Mouse (Mus musculus) forebrain, embryonic 10.5 days (tissue): Measurements from ENCODE around the gene Dbn1. TPM values are rescaled to one million over a fixed set of nuclear protein-coding genes. Genes with fewer than 3 reads are reported as not detected.

ENCODE experiments used
- DNase-seq: peaks from one replicate; pipeline ENCODE4 v3.0.0-alpha.2; 2017; ENCODE audit warnings: low spot score; ENCODE audit errors: extremely low spot score
- H3K27ac ChIP-seq: fragments of 300-500 bp; sonication (generic); 2 replicates; pipeline ENCODE4 v1.5.1; 2016; ENCODE audit warnings: mild to moderate bottlenecking
- H3K27me3 ChIP-seq: fragments of 300-500 bp; sonication (generic); 2 replicates; pipeline ENCODE4 v1.6.1; 2016; ENCODE audit warnings: mild to moderate bottlenecking; ENCODE audit not compliant: poor library complexity, severe bottlenecking
- H3K36me3 ChIP-seq: fragments of 300-500 bp; sonication (generic); replicated peaks from 2 replicates; pipeline ENCODE4 v1.6.1; 2016; ENCODE audit warnings: mild to moderate bottlenecking, moderate library complexity
- H3K4me1 ChIP-seq: fragments of 300-500 bp; sonication (generic); 2 replicates; pipeline ENCODE4 v1.6.1; 2016
- H3K4me3 ChIP-seq: fragments of 300-500 bp; sonication (generic); 2 replicates; pipeline ENCODE4 v1.5.1; 2016; ENCODE audit warnings: mild to moderate bottlenecking, moderate library complexity
- H3K9me3 ChIP-seq: fragments of 300-500 bp; sonication (generic); 2 replicates; pipeline ENCODE4 v1.6.1; 2016; ENCODE audit warnings: mild to moderate bottlenecking, moderate library complexity
- WGBS: fragments of 180-500 bp; shearing (Covaris S2); methylation state at CpG from one replicate; pipeline ENCODE4 v1.1.7; 2016; 5-methylcytosine and 5-hydroxymethylcytosine counted together
- polyA plus RNA-seq: library from polyadenylated mRNA; unstranded; fragments of >200 nt; fragmentation: Nextera tagmentation; extraction: Ambion mirVana; gene quantifications from 2 replicates; pipeline ENCODE4 v1.2.1, GENCODE M21; 2016

Dbn1 gene
- polyA plus RNA-seq, 1 experiment from 2014 or later, result 346 TPM

- H3K9me3 ChIP-seq, result no peaks in the 10 kb centered on the region
- no peaks in the 10 kb centered on the region for H3K27me3 ChIP-seq
- peaks cover 98% of the 10 kb centered on the region for H3K36me3 ChIP-seq
- peaks cover 15% of the 10 kb centered on the region for H3K4me1 ChIP-seq
- H3K4me3 ChIP-seq, result no peak overlapping the region
- no peak for DNase-seq
- H3K27ac ChIP-seq, result no peak overlapping the region
- 91% methylated on average over 9 of the region's 9 CpGs for WGBS
These were observed 17.9 kb upstream of the Dbn1 start for GRCm38 (mm10) chr13:55505810-55506209.

GRCm38 (mm10) chr13:55504390-55504789 lies 16.5 kb upstream of the Dbn1 start:
- no peaks in the 10 kb centered on the region for H3K9me3 ChIP-seq
- H3K27me3 ChIP-seq, result no peaks in the 10 kb centered on the region
- H3K36me3 ChIP-seq, result peaks cover 97% of the 10 kb centered on the region
- H3K4me1 ChIP-seq, result 0 out of 2 replicates have a peak, but pooled peaks cover under 1% of the 10 kb centered on the region
- no peak overlapping the region for H3K4me3 ChIP-seq
- no peak for DNase-seq
- WGBS, result 87% methylated on average over 5 of the region's 5 CpGs
- no peak overlapping the region for H3K27ac ChIP-seq

- H3K4me1 ChIP-seq, result peaks cover 6% of the 10 kb centered on the region
- WGBS, result 92% methylated on average over 8 of the region's 8 CpGs
- H3K36me3 ChIP-seq, result peaks cover 95% of the 10 kb centered on the region
- no peaks in the 10 kb centered on the region for H3K27me3 ChIP-seq
- no peak for DNase-seq
- no peak overlapping the region for H3K27ac ChIP-seq
- H3K9me3 ChIP-seq, result no peaks in the 10 kb centered on the region
- no peak overlapping the region for H3K4me3 ChIP-seq
These were observed 14.5 kb upstream of the Dbn1 start for GRCm38 (mm10) chr13:55502405-55502804.

- WGBS, result 87% methylated on average over 10 of the region's 10 CpGs
- Histone ChIP-seq H3K9me3 (no peaks in the 10 kb centered on the region), H3K27me3 (no peaks in the 10 kb centered on the region), H3K4me3 (no peak overlapping the region), H3K36me3 (peaks cover 79% of the 10 kb centered on the region), H3K4me1 (peaks cover 19% of the 10 kb centered on the region), H3K27ac (no peak overlapping the region)
- no peak for DNase-seq
These were observed 12.7 kb upstream of the Dbn1 start for GRCm38 (mm10) chr13:55500575-55500974.

GRCm38 (mm10) chr13:55498906-55499305 lies 11.0 kb upstream of the Dbn1 start:
- DNase-seq, result no peak
- no peak overlapping the region for H3K27ac ChIP-seq
- H3K9me3 ChIP-seq, result no peaks in the 10 kb centered on the region
- peaks cover 36% of the 10 kb centered on the region for H3K4me1 ChIP-seq
- WGBS, result 55% methylated on average over 11 of the region's 11 CpGs
- peaks cover 6% of the 10 kb centered on the region; the same call in 1 of the 2 replicates for H3K27me3 ChIP-seq
- no peak overlapping the region for H3K4me3 ChIP-seq
- peaks cover 62% of the 10 kb centered on the region for H3K36me3 ChIP-seq

- Histone ChIP-seq H3K4me3 (no peak overlapping the region), H3K27me3 (peaks cover 13% of the 10 kb centered on the region; the same call in 1 of the 2 replicates), H3K4me1 (peaks cover 37% of the 10 kb centered on the region), H3K9me3 (no peaks in the 10 kb centered on the region), H3K27ac (peak overlapping the region; percentile 59), H3K36me3 (peaks cover 40% of the 10 kb centered on the region)
- no peak for DNase-seq
- 92% methylated on average over 6 of the region's 6 CpGs for WGBS
These were observed 8.8 kb upstream of the Dbn1 start for GRCm38 (mm10) chr13:55496661-55497060.

GRCm38 (mm10) chr13:55495702-55496101 lies 7.8 kb upstream of the Dbn1 start:
- Histone ChIP-seq H3K4me1 (peaks cover 42% of the 10 kb centered on the region), H3K36me3 (peaks cover 31% of the 10 kb centered on the region), H3K27ac (peak overlapping the region; percentile 59), H3K4me3 (no peak overlapping the region), H3K27me3 (peaks cover 13% of the 10 kb centered on the region; the same call in 1 of the 2 replicates), H3K9me3 (no peaks in the 10 kb centered on the region)
- peak; percentile 28 for DNase-seq
- WGBS, result 22% methylated on average over 4 of the region's 4 CpGs

GRCm38 (mm10) chr13:55494883-55495621 lies 7.1 kb upstream of the Dbn1 start:
- Histone ChIP-seq H3K36me3 (peaks cover 24% of the 10 kb centered on the region), H3K27me3 (peaks cover 13% of the 10 kb centered on the region; the same call in 1 of the 2 replicates), H3K27ac (peak overlapping the region; percentile 66), H3K9me3 (no peaks in the 10 kb centered on the region), H3K4me3 (peak overlapping the region; percentile 6; the same call in 1 of the 2 replicates), H3K4me1 (peaks cover 42% of the 10 kb centered on the region)
- DNase-seq, result no peak
- WGBS, result 25% methylated on average over 18 of the region's 18 CpGs

GRCm38 (mm10) chr13:55494257-55494656 lies 6.3 kb upstream of the Dbn1 start:
- 19% methylated on average over 2 of the region's 2 CpGs for whole genome bisulfite sequencing
- no peaks in the 10 kb centered on the region for H3K9me3 ChIP-seq
- DNase-seq, result no peak
- H3K4me1 ChIP-seq, result peaks cover 42% of the 10 kb centered on the region
- peak overlapping the region; percentile 66 for H3K27ac ChIP-seq
- peaks cover 20% of the 10 kb centered on the region for H3K36me3 ChIP-seq
- H3K4me3 ChIP-seq, result 0 out of 2 replicates have a peak overlapping the region, but pooled peaks have one; percentile 1
- peaks cover 13% of the 10 kb centered on the region; the same call in 1 of the 2 replicates for H3K27me3 ChIP-seq

- peak overlapping the region; percentile 98 for H3K4me3 ChIP-seq
- no peaks in the 10 kb centered on the region for H3K9me3 ChIP-seq
- peak; percentile 72 for DNase-seq
- WGBS, result 0% methylated on average over 29 of the region's 29 CpGs
- peaks cover 3% of the 10 kb centered on the region; the same call in 1 of the 2 replicates for H3K27me3 ChIP-seq
- peak overlapping the region; percentile 100 for H3K27ac ChIP-seq
- peaks cover 31% of the 10 kb centered on the region for H3K36me3 ChIP-seq
- peaks cover 74% of the 10 kb centered on the region for H3K4me1 ChIP-seq
These were observed 864 bp downstream of the Dbn1 start for GRCm38 (mm10) chr13:55486916-55487577.

- Histone ChIP-seq H3K4me1 (peaks cover 72% of the 10 kb centered on the region), H3K27me3 (no peaks in the 10 kb centered on the region), H3K4me3 (peak overlapping the region; percentile 98), H3K9me3 (no peaks in the 10 kb centered on the region), H3K27ac (peak overlapping the region; percentile 100), H3K36me3 (peaks cover 39% of the 10 kb centered on the region)
- 42% methylated on average over 14 of the region's 14 CpGs for WGBS
- DNase-seq, result no peak
These were observed 1.7 kb downstream of the Dbn1 start for GRCm38 (mm10) chr13:55486029-55486794.

GRCm38 (mm10) chr13:55484520-55485088 lies 3.3 kb downstream of the Dbn1 start:
- Histone ChIP-seq H3K27me3 (no peaks in the 10 kb centered on the region), H3K4me3 (peak overlapping the region; percentile 98), H3K4me1 (peaks cover 69% of the 10 kb centered on the region), H3K27ac (peak overlapping the region; percentile 100), H3K36me3 (peaks cover 55% of the 10 kb centered on the region), H3K9me3 (no peaks in the 10 kb centered on the region)
- no peak for DNase-seq
- WGBS, result 21% methylated on average over 7 of the region's 7 CpGs
